Mouse (Mus musculus): ENCODE data around the gene Syf2. TPM values are rescaled to one million over a fixed set of nuclear protein-coding genes. Genes with fewer than 3 reads are reported as not detected.
A peak's percentile ranks its signal among the peaks of the same experiment; 100 is the strongest.

The Syf2 gene
- polyA plus RNA-seq, 1 experiment from 2014 or later: 68.1 TPM

DNA sequence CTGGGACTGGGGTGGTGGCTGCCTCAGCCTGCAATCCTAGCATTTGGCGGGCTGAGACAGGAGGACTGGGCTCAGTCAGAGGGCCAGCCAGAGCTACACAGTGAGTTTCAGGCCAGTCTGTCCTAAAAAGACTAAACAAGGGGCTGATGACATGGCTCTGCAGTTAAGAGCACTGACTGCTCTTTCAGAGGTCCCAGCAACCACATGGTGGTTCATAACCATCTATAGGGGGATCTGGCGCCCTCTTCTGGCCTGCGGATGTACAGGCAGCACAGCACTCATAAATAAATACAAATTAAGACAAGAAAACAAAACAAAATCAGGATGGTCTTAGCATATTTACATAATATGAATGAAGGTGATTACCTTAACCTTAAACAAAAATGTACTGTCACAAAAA lies 17.3 kb upstream of the Syf2 start:
- Histone ChIP-seq H3K27ac (ENCODE audit: low read depth, low read length) (no peak overlapping the region), H3K36me3 (ENCODE audit: control insufficient read depth, insufficient read depth, low read length) (peaks cover 24% of the 10 kb centered on the region), H3K9ac (ENCODE audit: low read length) (no peak overlapping the region; the same call in 1 of the 2 replicates), H3K4me1 (ENCODE audit: control insufficient read depth, insufficient read depth, low read length) (peaks cover 11% of the 10 kb centered on the region), H3K27me3 (replicated peaks; ENCODE audit: control insufficient read depth, insufficient read depth, low read length) (no peaks in the 10 kb centered on the region), H3K4me2 (ENCODE audit: low read length) (peak overlapping the region; percentile 62), H3K4me3 (ENCODE audit: low read depth, low read length) (peak overlapping the region; percentile 80), H3K9me3 (replicated peaks; ENCODE audit: control insufficient read depth, low read length) (no peaks in the 10 kb centered on the region)
- ATAC-seq: no peak; the same call in 1 of the 2 replicates
- peak; percentile 78 for DNase-seq (ENCODE audit: low spot score)
- 35% methylated on average over 3 of the region's 3 CpGs for WGBS

- DNase-seq (ENCODE audit: low spot score): no peak
- peak overlapping the region; percentile 85 for H3K9ac ChIP-seq (ENCODE audit: low read length)
- no peaks in the 10 kb centered on the region for H3K27me3 ChIP-seq (replicated peaks; ENCODE audit: control insufficient read depth, insufficient read depth, low read length)
- peak overlapping the region; percentile 87 for H3K27ac ChIP-seq (ENCODE audit: low read depth, low read length)
- peak overlapping the region; percentile 62 for H3K4me2 ChIP-seq (ENCODE audit: low read length)
- 1% methylated on average over 43 of the region's 43 CpGs for WGBS
- no peaks in the 10 kb centered on the region for H3K9me3 ChIP-seq (replicated peaks; ENCODE audit: control insufficient read depth, low read length)
- H3K36me3 ChIP-seq (ENCODE audit: control insufficient read depth, insufficient read depth, low read length): peaks cover 15% of the 10 kb centered on the region
- peak overlapping the region; percentile 80 for H3K4me3 ChIP-seq (ENCODE audit: low read depth, low read length)
- ATAC-seq: peak; percentile 73
- H3K4me1 ChIP-seq (ENCODE audit: control insufficient read depth, insufficient read depth, low read length): peaks cover 11% of the 10 kb centered on the region
Measured at GRCm38 (mm10) chr4:134914122-134914863, 16.4 kb upstream of the Syf2 start.

DNA sequence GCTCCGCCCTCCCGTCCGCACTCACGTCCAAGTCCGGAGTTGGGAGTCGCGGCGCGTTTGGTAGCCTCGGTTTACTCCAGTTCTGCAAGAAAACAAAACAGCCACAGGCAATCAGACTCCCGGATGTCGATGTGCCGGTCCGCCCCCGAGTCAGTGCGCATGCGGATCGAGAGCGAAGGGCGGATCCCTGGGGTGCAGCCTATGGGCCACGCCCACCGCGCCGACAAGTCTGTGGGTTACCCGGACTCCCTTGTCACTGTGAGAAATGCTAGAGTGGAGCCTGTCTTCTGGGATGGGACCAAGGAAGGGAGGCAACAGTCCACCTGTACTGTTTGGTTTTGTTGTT lies 15.9 kb upstream of the Syf2 start, which contains the start of gene Tmem50a:
Gene Tmem50a (minus strand): TSS at position 161 of the 346 bp plus-strand sequence.
- H3K9ac ChIP-seq (ENCODE audit: low read length): peak within 1 kb of the TSS; percentile 85
- peaks cover 11% of the 10 kb centered on the region for H3K36me3 ChIP-seq (ENCODE audit: control insufficient read depth, insufficient read depth, low read length)
- peak within 1 kb of the TSS; percentile 87 for H3K27ac ChIP-seq (ENCODE audit: low read depth, low read length)
- DNase-seq (ENCODE audit: low spot score) (peak; percentile 97), ATAC-seq (peak; percentile 96)
- peaks cover 11% of the 10 kb centered on the region for H3K4me1 ChIP-seq (ENCODE audit: control insufficient read depth, insufficient read depth, low read length)
- WGBS: under 1% methylated on average over 25 of the region's 25 CpGs
- H3K27me3 ChIP-seq (replicated peaks; ENCODE audit: control insufficient read depth, insufficient read depth, low read length): no peaks in the 10 kb centered on the region
- peak within 1 kb of the TSS; percentile 62 for H3K4me2 ChIP-seq (ENCODE audit: low read length)
- H3K4me3 ChIP-seq (ENCODE audit: low read depth, low read length): peak within 1 kb of the TSS; percentile 80
- H3K9me3 ChIP-seq (replicated peaks; ENCODE audit: control insufficient read depth, low read length): no peaks in the 10 kb centered on the region

GRCm38 (mm10) chr4:134915223-134916050 lies 15.3 kb upstream of the Syf2 start:
- ATAC-seq (peak; percentile 27), DNase-seq (ENCODE audit: low spot score) (no peak)
- H3K4me3 ChIP-seq (ENCODE audit: low read depth, low read length): peak overlapping the region; percentile 80
- peak overlapping the region; percentile 85 for H3K9ac ChIP-seq (ENCODE audit: low read length)
- peaks cover 11% of the 10 kb centered on the region for H3K4me1 ChIP-seq (ENCODE audit: control insufficient read depth, insufficient read depth, low read length)
- H3K27me3 ChIP-seq (replicated peaks; ENCODE audit: control insufficient read depth, insufficient read depth, low read length): no peaks in the 10 kb centered on the region
- peak overlapping the region; percentile 62 for H3K4me2 ChIP-seq (ENCODE audit: low read length)
- 56% methylated on average over 14 of the region's 14 CpGs for WGBS
- H3K27ac ChIP-seq (ENCODE audit: low read depth, low read length): no peak overlapping the region
- no peaks in the 10 kb centered on the region for H3K9me3 ChIP-seq (replicated peaks; ENCODE audit: control insufficient read depth, low read length)
- H3K36me3 ChIP-seq (ENCODE audit: control insufficient read depth, insufficient read depth, low read length): peaks cover 10% of the 10 kb centered on the region

- Histone ChIP-seq H3K4me1 (ENCODE audit: control insufficient read depth, insufficient read depth, low read length) (peaks cover 11% of the 10 kb centered on the region), H3K27me3 (replicated peaks; ENCODE audit: control insufficient read depth, insufficient read depth, low read length) (no peaks in the 10 kb centered on the region), H3K9me3 (replicated peaks; ENCODE audit: control insufficient read depth, low read length) (no peaks in the 10 kb centered on the region), H3K27ac (ENCODE audit: low read depth, low read length) (no peak overlapping the region), H3K4me2 (ENCODE audit: low read length) (no peak overlapping the region), H3K9ac (ENCODE audit: low read length) (no peak overlapping the region), H3K4me3 (ENCODE audit: low read depth, low read length) (no peak overlapping the region), H3K36me3 (ENCODE audit: control insufficient read depth, insufficient read depth, low read length) (no peaks in the 10 kb centered on the region; the same call in 1 of the 2 replicates)
- ATAC-seq: no peak
- no peak for DNase-seq (ENCODE audit: low spot score)
- 75% methylated on average over 3 of the region's 3 CpGs for WGBS
Measured at GRCm38 (mm10) chr4:134917194-134917593, 13.5 kb upstream of the Syf2 start.

- no peak overlapping the region for H3K4me3 ChIP-seq (ENCODE audit: low read depth, low read length)
- no peaks in the 10 kb centered on the region for H3K27me3 ChIP-seq (replicated peaks; ENCODE audit: control insufficient read depth, insufficient read depth, low read length)
- H3K36me3 ChIP-seq (ENCODE audit: control insufficient read depth, insufficient read depth, low read length): no peaks in the 10 kb centered on the region
- DNase-seq (ENCODE audit: low spot score) (no peak), ATAC-seq (no peak)
- H3K9ac ChIP-seq (ENCODE audit: low read length): no peak overlapping the region
- no peak overlapping the region for H3K27ac ChIP-seq (ENCODE audit: low read depth, low read length)
- 63% methylated on average over 7 of the region's 7 CpGs for WGBS
- no peak overlapping the region for H3K4me2 ChIP-seq (ENCODE audit: low read length)
- no peaks in the 10 kb centered on the region for H3K9me3 ChIP-seq (replicated peaks; ENCODE audit: control insufficient read depth, low read length)
- H3K4me1 ChIP-seq (ENCODE audit: control insufficient read depth, insufficient read depth, low read length): peaks cover 12% of the 10 kb centered on the region
Measured at GRCm38 (mm10) chr4:134918381-134918780, 12.3 kb upstream of the Syf2 start.

DNA sequence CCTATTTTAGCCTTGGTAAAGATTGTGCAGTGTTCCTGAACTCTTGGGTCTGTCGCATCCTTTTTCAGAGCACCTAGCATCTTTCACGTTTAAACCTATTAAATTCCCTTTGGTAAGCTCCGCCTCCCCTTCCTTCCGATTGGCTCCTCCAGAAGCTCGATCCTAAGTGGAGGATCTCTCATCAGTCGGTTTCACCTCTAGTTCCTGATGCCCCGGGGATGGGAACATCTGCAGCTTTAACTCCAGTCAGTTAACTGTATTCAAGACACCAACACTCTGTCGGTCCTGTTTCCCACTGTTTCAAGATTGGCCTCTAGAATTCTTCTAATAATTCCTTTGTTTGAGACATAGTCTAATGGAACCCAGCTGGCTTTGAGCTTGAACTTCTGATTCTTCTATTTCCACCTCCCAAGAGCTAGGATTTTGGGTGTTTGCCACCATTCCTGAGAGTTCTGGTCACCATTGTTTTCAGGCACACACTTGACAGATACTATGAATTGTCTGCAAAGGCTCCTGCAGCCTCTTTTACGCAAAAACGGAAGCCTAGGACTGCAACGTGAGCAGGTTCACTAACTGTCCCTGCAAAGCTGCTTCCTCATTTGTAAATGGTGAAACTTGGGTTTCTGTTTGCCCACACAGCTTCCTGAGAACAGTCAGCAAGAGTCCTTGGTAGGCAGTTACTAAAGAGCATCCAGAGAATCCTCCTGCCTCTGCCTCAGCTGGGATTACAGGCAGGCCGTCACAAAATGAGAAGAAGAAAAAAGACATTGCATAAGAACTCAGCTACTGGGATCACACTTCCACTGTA lies 10.8 kb upstream of the Syf2 start:
- no peak overlapping the region for H3K4me2 ChIP-seq (ENCODE audit: low read length)
- H3K27me3 ChIP-seq (replicated peaks; ENCODE audit: control insufficient read depth, insufficient read depth, low read length): no peaks in the 10 kb centered on the region
- peaks cover 14% of the 10 kb centered on the region for H3K4me1 ChIP-seq (ENCODE audit: control insufficient read depth, insufficient read depth, low read length)
- H3K4me3 ChIP-seq (ENCODE audit: low read depth, low read length): no peak overlapping the region
- H3K27ac ChIP-seq (ENCODE audit: low read depth, low read length): no peak overlapping the region
- DNase-seq (ENCODE audit: low spot score) (no peak), ATAC-seq (no peak)
- no peak overlapping the region for H3K9ac ChIP-seq (ENCODE audit: low read length)
- H3K36me3 ChIP-seq (ENCODE audit: control insufficient read depth, insufficient read depth, low read length): peaks cover 3% of the 10 kb centered on the region; the same call in 1 of the 2 replicates
- H3K9me3 ChIP-seq (replicated peaks; ENCODE audit: control insufficient read depth, low read length): no peaks in the 10 kb centered on the region
- WGBS: 41% methylated on average over 12 of the region's 12 CpGs

DNA sequence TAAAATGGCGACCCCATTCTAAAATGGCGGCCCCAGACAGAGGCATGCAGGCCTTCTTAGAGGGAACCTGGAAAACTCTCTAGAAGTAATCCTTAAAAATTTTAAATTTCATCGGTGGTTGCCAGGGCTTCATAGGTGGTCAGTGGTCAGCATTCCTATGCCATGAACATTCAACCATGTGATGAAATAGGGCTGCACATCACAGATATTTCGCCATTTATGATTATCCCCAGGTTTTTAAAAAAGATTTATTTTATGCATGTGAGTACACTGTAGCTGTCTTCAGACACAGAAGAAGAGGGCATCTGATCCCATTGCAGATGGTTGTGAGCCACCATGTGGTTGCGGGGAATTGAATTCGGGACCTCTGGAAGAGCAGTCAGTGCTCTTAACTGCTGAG lies 10.1 kb upstream of the Syf2 start:
- DNase-seq (ENCODE audit: low spot score): no peak
- WGBS: 99% methylated on average over 6 of the region's 6 CpGs
- Histone ChIP-seq H3K4me2 (ENCODE audit: low read length) (no peak overlapping the region), H3K36me3 (ENCODE audit: control insufficient read depth, insufficient read depth, low read length) (peaks cover 10% of the 10 kb centered on the region), H3K9me3 (replicated peaks; ENCODE audit: control insufficient read depth, low read length) (no peaks in the 10 kb centered on the region), H3K27me3 (replicated peaks; ENCODE audit: control insufficient read depth, insufficient read depth, low read length) (no peaks in the 10 kb centered on the region), H3K4me3 (ENCODE audit: low read depth, low read length) (no peak overlapping the region), H3K27ac (ENCODE audit: low read depth, low read length) (no peak overlapping the region), H3K9ac (ENCODE audit: low read length) (no peak overlapping the region), H3K4me1 (ENCODE audit: control insufficient read depth, insufficient read depth, low read length) (peaks cover 16% of the 10 kb centered on the region)
- ATAC-seq: no peak
